ENCODE assay signal across 8 mouse cellular contexts in genomic region chr15:85577583-85578460, GRCm38 (mm10). TPM values are rescaled to one million over a fixed set of nuclear protein-coding genes. Genes with fewer than 3 reads are reported as not detected.
DNase-seq lines count a peak whose midpoint lies in the region; ATAC-seq and TF ChIP-seq lines count a peak whose summit lies in the region.

No protein-coding gene starts in this region.

- H3K36me3 ChIP-seq in kidney, embryonic 16.5 days (ENCODE audit: insufficient read depth, low read length), result no peaks in the 10 kb centered on the region
- H3K36me3 ChIP-seq in hindbrain, embryonic 10.5 days, result no peaks in the 10 kb centered on the region
- H3K36me3 ChIP-seq in myocyte (ENCODE audit: control insufficient read depth, insufficient read depth), result no peaks in the 10 kb centered on the region

- no peak overlapping the region for H3K27ac ChIP-seq in kidney, embryonic 16.5 days (ENCODE audit: low read length)
- no peak overlapping the region for H3K27ac ChIP-seq in cortical plate, adult 2 months (ENCODE audit: insufficient read depth, low read length)
- H3K27ac ChIP-seq in hindbrain, embryonic 10.5 days, result peak overlapping the region; percentile 92

- 1% methylated on average over 53 of the region's 54 CpGs for WGBS in kidney, embryonic 16.5 days
- WGBS in hindbrain, embryonic 10.5 days, result under 1% methylated on average over 54 of the region's 54 CpGs

- H3K79me2 ChIP-seq in myocyte (ENCODE audit: control insufficient read depth, insufficient read depth), result no peaks in the 10 kb centered on the region

- TF ChIP-seq POLR2A in cortical plate, adult 2 months (IDR thresholded peaks at IDR 0.05; ENCODE audit: extremely low read depth, insufficient read depth, low read length), result no peak
- no peak for TF ChIP-seq POLR2A in myocyte (IDR thresholded peaks at IDR 0.05; ENCODE audit: insufficient read length, low read depth)

- ATAC-seq in kidney, embryonic 16.5 days (ENCODE audit: low FRiP score, low TSS enrichment), result no peak

- peak overlapping the region; percentile 71 for H3K4me2 ChIP-seq in kidney, embryonic 16.5 days (replicated peaks; ENCODE audit: low read depth, low read length)
- H3K4me2 ChIP-seq in myocyte (ENCODE audit: low read depth), result peak overlapping the region; percentile 77

- no peak for DNase-seq in kidney, adult 11 months
- DNase-seq in hindbrain, embryonic 10.5 days (ENCODE audit: low spot score), result peak; percentile 52
- DNase-seq in thymus, postnatal 4 days, result no peak
- DNase-seq in ovary, postnatal 14 days (ENCODE audit: low spot score), result no peak
- DNase-seq in thymus, postnatal 10 days (ENCODE audit: low spot score in 2 of 2), result no peak

- H3K9ac ChIP-seq in kidney, embryonic 16.5 days (replicated peaks; ENCODE audit: low read length), result 0 out of 2 replicates have a peak overlapping the region, but pooled peaks have one; percentile 17

- H3K4me3 ChIP-seq in kidney, embryonic 16.5 days (ENCODE audit: low read length), result peak overlapping the region; percentile 38
- peak overlapping the region; percentile 41 for H3K4me3 ChIP-seq in cortical plate, adult 2 months (ENCODE audit: insufficient read depth, low read length)
- H3K4me3 ChIP-seq in hindbrain, embryonic 10.5 days, result peak overlapping the region; percentile 77
- H3K4me3 ChIP-seq in myocyte, result peak overlapping the region; percentile 18

- no peak overlapping the region for H3ac ChIP-seq in myocyte (ENCODE audit: control insufficient read depth, insufficient read length)

- no peak for TF ChIP-seq CTCF in cortical plate, adult 2 months (IDR thresholded peaks at IDR 0.05; ENCODE audit: extremely low read depth, insufficient read depth, low read length)

- no peaks in the 10 kb centered on the region for H3K9me3 ChIP-seq in kidney, embryonic 16.5 days (ENCODE audit: low read length)
- H3K9me3 ChIP-seq in hindbrain, embryonic 10.5 days, result no peaks in the 10 kb centered on the region

- peaks cover 90% of the 10 kb centered on the region for H3K27me3 ChIP-seq in kidney, embryonic 16.5 days (ENCODE audit: insufficient read depth, low read length)
- peaks cover 100% of the 10 kb centered on the region for H3K27me3 ChIP-seq in hindbrain, embryonic 10.5 days (ENCODE audit: insufficient read depth, poor library complexity, severe bottlenecking)
- H3K27me3 ChIP-seq in myocyte (ENCODE audit: control insufficient read depth, insufficient read depth, insufficient read length), result peaks cover 55% of the 10 kb centered on the region

- peaks cover 42% of the 10 kb centered on the region for H3K4me1 ChIP-seq in kidney, embryonic 16.5 days (ENCODE audit: insufficient read depth, low read length)
- H3K4me1 ChIP-seq in cortical plate, adult 2 months (ENCODE audit: control insufficient read depth, insufficient read depth, low read length), result peaks cover 3% of the 10 kb centered on the region; the same call in 1 of the 2 replicates
- peaks cover 100% of the 10 kb centered on the region for H3K4me1 ChIP-seq in hindbrain, embryonic 10.5 days (replicated peaks)

TF ChIP-seq in myocyte, 11 proteins besides CTCF, POLR2A, EP300 and RAD21:
- TF ChIP-seq SRF (IDR thresholded peaks at IDR 0.05; ENCODE audit: control insufficient read depth, insufficient read length, low read depth) (no peak), USF1 (IDR thresholded peaks at IDR 0.05; ENCODE audit: low read depth) (no peak), REST (IDR thresholded peaks at IDR 0.05; ENCODE audit: insufficient read depth, insufficient read length) (no peak), MYOG (IDR thresholded peaks at IDR 0.05; ENCODE audit: control insufficient read depth in 1 of 3, insufficient read depth in 1 of 3, insufficient read length in 2 of 3, low read depth in 2 of 3) (peak in 1 of 3 experiments; percentile 33), CEBPB (IDR thresholded peaks at IDR 0.05; ENCODE audit: insufficient read depth, poor library complexity, severe bottlenecking) (no peak), MAX (IDR thresholded peaks at IDR 0.05; ENCODE audit: low read depth) (no peak), POLR2AphosphoS2 (IDR thresholded peaks at IDR 0.05; ENCODE audit: insufficient read length, low read depth) (no peak), E2F4 (IDR thresholded peaks at IDR 0.05; ENCODE audit: insufficient read depth) (peak; percentile 31), TCF3 (IDR thresholded peaks at IDR 0.05; ENCODE audit: insufficient read length, low read depth) (no peak)
TF ChIP-seq in myocyte: peak in this region for 2.

RNA-seq across cellular contexts. Expression of gene Wnt7b, which starts 4.5 kb away (rescaled TPM):
- polyA plus RNA-seq in kidney, embryonic 16.5 days (2015; fragmentation: Nextera tagmentation; extraction: Ambion mirVana), result 21.2 and 22.5 TPM in 2 replicates
- 21.7 and 22.7 TPM in 2 replicates for polyA plus RNA-seq in cortical plate, adult 2 months (2012; rRNA removed)
- polyA plus RNA-seq in hindbrain, embryonic 10.5 days (2016; fragmentation: Nextera tagmentation; extraction: Ambion mirVana), result 52.3 and 127 TPM in 2 replicates
- polyA plus RNA-seq in myocyte (2012; fragmentation: generic; extraction: Trizol), result 7.9 TPM

Comparison
In these comparisons a context has a peak if more than half of its experiments do, and no peak if none do; other contexts are left out.
1. H3K4me3 ChIP-seq: peak in every context shown above with its lines; median percentile 77 in hindbrain, embryonic 10.5 days; 41 in cortical plate, adult 2 months; 38 in kidney, embryonic 16.5 days; 18 in myocyte.